7 mouse cellular contexts compared by ENCODE assay signal in genomic region chr19:53389417-53389816, GRCm38 (mm10). TPM values are rescaled to one million over a fixed set of nuclear protein-coding genes. Genes with fewer than 3 reads are reported as not detected.
DNase-seq lines count a peak whose midpoint lies in the region; ATAC-seq and TF ChIP-seq lines count a peak whose summit lies in the region.

No protein-coding gene starts in this region.

- no peak for DNase-seq in lung, embryonic 14.5 days
- no peak for DNase-seq in lung, postnatal 36 days
- DNase-seq in limb, embryonic 11.5 days (ENCODE audit: low spot score): no peak
- no peak for DNase-seq in adipocyte (ENCODE audit: low spot score)
- no peak for DNase-seq in layer of hippocampus, adult 11-12 months (ENCODE audit: low spot score)

- ATAC-seq in lung, embryonic 14.5 days (ENCODE audit: insufficient read depth): no peak
- no peak for ATAC-seq in limb, embryonic 11.5 days (ENCODE audit: insufficient number of reproducible peaks, low FRiP score, low TSS enrichment, low read depth)

- TF ChIP-seq POLR2A in embryonic fibroblast, embryonic 13.5 days (IDR thresholded peaks at IDR 0.05; ENCODE audit: low read depth, low read length): no peak
- TF ChIP-seq POLR2A in olfactory bulb, adult 2 months (IDR thresholded peaks at IDR 0.05; ENCODE audit: insufficient read depth, low read depth, low read length): no peak

- no peaks in the 10 kb centered on the region for H3K9me3 ChIP-seq in lung, embryonic 14.5 days (ENCODE audit: low read depth, low read length)
- H3K9me3 ChIP-seq in limb, embryonic 11.5 days (ENCODE audit: control insufficient read depth, low read length): no peaks in the 10 kb centered on the region

- WGBS in lung, embryonic 14.5 days: 14% methylated on average over 6 of the region's 6 CpGs
- 24% methylated on average over 6 of the region's 6 CpGs for WGBS in limb, embryonic 11.5 days
- WGBS in olfactory bulb, adult 2 months: 12% methylated on average over 6 of the region's 6 CpGs

- H3K9ac ChIP-seq in lung, embryonic 14.5 days: peak overlapping the region; percentile 99
- H3K9ac ChIP-seq in limb, embryonic 11.5 days (ENCODE audit: low read length): peak overlapping the region; percentile 99

- no peaks in the 10 kb centered on the region for H3K27me3 ChIP-seq in lung, embryonic 14.5 days (ENCODE audit: insufficient read depth, low read length)
- H3K27me3 ChIP-seq in limb, embryonic 11.5 days (ENCODE audit: control insufficient read depth, insufficient read depth, low read length): no peaks in the 10 kb centered on the region

- peak overlapping the region; percentile 100 for H3K4me3 ChIP-seq in lung, embryonic 14.5 days (ENCODE audit: low read depth, low read length)
- peak overlapping the region; percentile 99 for H3K4me3 ChIP-seq in embryonic fibroblast, embryonic 13.5 days (ENCODE audit: insufficient read depth, low read length)
- H3K4me3 ChIP-seq in limb, embryonic 11.5 days (ENCODE audit: low read depth, low read length): peak overlapping the region; percentile 99
- H3K4me3 ChIP-seq in olfactory bulb, adult 2 months (ENCODE audit: insufficient read depth, low read depth, low read length): peak overlapping the region; percentile 99

- H3K4me2 ChIP-seq in lung, embryonic 14.5 days: peak overlapping the region; percentile 65
- H3K4me2 ChIP-seq in limb, embryonic 11.5 days (ENCODE audit: low read depth, severe bottlenecking): peak overlapping the region; percentile 45

- no peak for TF ChIP-seq CTCF in lung, embryonic 14.5 days (IDR thresholded peaks at IDR 0.05; ENCODE audit: low read depth)
- no peak for TF ChIP-seq CTCF in embryonic fibroblast, embryonic 13.5 days (IDR thresholded peaks at IDR 0.05; ENCODE audit: borderline replicate concordance, insufficient read depth, low read length)
- no peak for TF ChIP-seq CTCF in olfactory bulb, adult 2 months (IDR thresholded peaks at IDR 0.05; ENCODE audit: insufficient read depth, low read depth, low read length)

- H3K4me1 ChIP-seq in lung, embryonic 14.5 days (ENCODE audit: insufficient read depth): peaks cover 8% of the 10 kb centered on the region; the same call in 1 of the 2 replicates
- peaks cover 2% of the 10 kb centered on the region; the same call in 1 of the 2 replicates for H3K4me1 ChIP-seq in embryonic fibroblast, embryonic 13.5 days (ENCODE audit: control insufficient read depth, insufficient read depth, low read length)
- H3K4me1 ChIP-seq in limb, embryonic 11.5 days (ENCODE audit: control insufficient read depth, insufficient read depth, low read length): 0 out of 2 replicates have a peak, but pooled peaks cover 2% of the 10 kb centered on the region
- H3K4me1 ChIP-seq in olfactory bulb, adult 2 months (ENCODE audit: control insufficient read depth, insufficient read depth, low read length): peaks cover 3% of the 10 kb centered on the region

- H3K27ac ChIP-seq in lung, embryonic 14.5 days (ENCODE audit: low read depth): peak overlapping the region; percentile 98; the same call in 1 of the 2 replicates
- peak overlapping the region; percentile 77; the same call in 1 of the 2 replicates for H3K27ac ChIP-seq in embryonic fibroblast, embryonic 13.5 days (ENCODE audit: insufficient read depth, low read length)
- H3K27ac ChIP-seq in limb, embryonic 11.5 days (replicated peaks; ENCODE audit: low read depth, low read length): no peak overlapping the region
- no peak overlapping the region for H3K27ac ChIP-seq in olfactory bulb, adult 2 months (ENCODE audit: insufficient read depth, low read depth, low read length)

- H3K36me3 ChIP-seq in lung, embryonic 14.5 days (ENCODE audit: insufficient read depth): peaks cover 43% of the 10 kb centered on the region
- peaks cover 8% of the 10 kb centered on the region; the same call in 1 of the 2 replicates for H3K36me3 ChIP-seq in limb, embryonic 11.5 days (ENCODE audit: control insufficient read depth, insufficient read depth, low read length)

RNA-seq across cellular contexts. Expression of gene Smndc1, which starts 1.0 kb away (rescaled TPM):
- 45.8 and 49.4 TPM in 2 replicates for polyA plus RNA-seq in lung, embryonic 14.5 days (2014; fragmentation: Nextera tagmentation; extraction: Ambion mirVana)
- polyA plus RNA-seq in embryonic fibroblast, embryonic 13.5 days (2011; ENCODE audit: insufficient read length, low read depth, missing spikeins): 55.0 and 61.7 TPM in 2 replicates
- polyA plus RNA-seq in limb, embryonic 11.5 days (2014; fragmentation: Nextera tagmentation; extraction: Ambion mirVana): 62.2 and 64.4 TPM in 2 replicates
- not detected in 2 replicates for polyA plus RNA-seq in olfactory bulb, adult 2 months (2012; ENCODE audit: insufficient read depth, insufficient read length, low replicate concordance, missing spikeins)

RNA-seq across cellular contexts. Expression of gene Gm10197, which starts 17.9 kb away (rescaled TPM):
- 4.8 and 5.8 TPM in 2 replicates for polyA plus RNA-seq in lung, embryonic 14.5 days (2014; fragmentation: Nextera tagmentation; extraction: Ambion mirVana)
- not detected in 2 replicates for polyA plus RNA-seq in embryonic fibroblast, embryonic 13.5 days (2011; ENCODE audit: insufficient read length, low read depth, missing spikeins)
- polyA plus RNA-seq in limb, embryonic 11.5 days (2014; fragmentation: Nextera tagmentation; extraction: Ambion mirVana): not detected in 2 replicates
- not detected in 2 replicates for polyA plus RNA-seq in olfactory bulb, adult 2 months (2012; ENCODE audit: insufficient read depth, insufficient read length, low replicate concordance, missing spikeins)

Comparison
In these comparisons a context has a peak if more than half of its experiments do, and no peak if none do; other contexts are left out.
1. H3K27ac ChIP-seq: peak in lung, embryonic 14.5 days (single experiment) and embryonic fibroblast, embryonic 13.5 days (single experiment); none in limb, embryonic 11.5 days (single experiment) and olfactory bulb, adult 2 months (single experiment).
2. RNA of gene Smndc1, which starts 1.0 kb away (polyA plus RNA-seq): 62.2 to 64.4 TPM in limb, embryonic 11.5 days, 55.0 to 61.7 TPM in embryonic fibroblast, embryonic 13.5 days and 45.8 to 49.4 TPM in lung, embryonic 14.5 days; not detected in olfactory bulb, adult 2 months; every median in the first group is over 10 times any median in the second.
3. Peak in every context shown above with its lines, with median percentiles within 50 percentile points of each other: H3K4me3 ChIP-seq.